Mouse (Mus musculus) hindbrain, embryonic 11.5 days (tissue): ENCODE results near the gene Ntn3. TPM values are rescaled to one million over a fixed set of nuclear protein-coding genes. Genes with fewer than 3 reads are reported as not detected.
A peak's percentile ranks its signal among the peaks of the same experiment; 100 is the strongest.

ENCODE experiments used
- ATAC-seq: fragments of 200-750 bp; cut with Nextera tagmentation; 2 replicates; pipeline ENCODE4 v1.8.0; 2017; ENCODE audit warnings: mild to moderate bottlenecking, moderate TSS enrichment, moderate library complexity; ENCODE audit not compliant: low FRiP score
- DNase-seq: peaks from one replicate; pipeline ENCODE4 v3.0.0-alpha.2; 2015; ENCODE audit warnings: low spot score
- H3K27ac ChIP-seq: fragments of 300-500 bp; sonication (generic); 2 replicates; pipeline ENCODE4 v1.5.1; 2014; ENCODE audit warnings: mild to moderate bottlenecking, low read depth, low read length
- H3K27me3 ChIP-seq: fragments of 300-500 bp; sonication (generic); 2 replicates; pipeline ENCODE4 v1.6.1; 2014; ENCODE audit warnings: mild to moderate bottlenecking, low read length, moderate library complexity, mixed read lengths; ENCODE audit not compliant: control insufficient read depth, insufficient read depth
- H3K36me3 ChIP-seq: fragments of 300-500 bp; sonication (generic); 2 replicates; pipeline ENCODE4 v1.6.1; 2014; ENCODE audit warnings: mild to moderate bottlenecking, low read length, moderate library complexity, mixed read lengths; ENCODE audit not compliant: control insufficient read depth, insufficient read depth
- H3K4me1 ChIP-seq: fragments of 300-500 bp; sonication (generic); replicated peaks from 2 replicates; pipeline ENCODE4 v1.6.1; 2014; ENCODE audit warnings: low read length, mixed read lengths; ENCODE audit not compliant: control insufficient read depth, insufficient read depth
- H3K4me2 ChIP-seq: fragments of 300-500 bp; sonication (generic); replicated peaks from 2 replicates; pipeline ENCODE4 v1.6.1; 2014; ENCODE audit warnings: mild to moderate bottlenecking, low read depth, low read length
- H3K4me3 ChIP-seq: fragments of 300-500 bp; sonication (generic); 2 replicates; pipeline ENCODE4 v1.5.1; 2014; ENCODE audit warnings: low read depth, low read length
- H3K9ac ChIP-seq: fragments of 300-500 bp; sonication (generic); 2 replicates; pipeline ENCODE4 v1.6.1; 2014; ENCODE audit warnings: low read depth, low read length
- H3K9me3 ChIP-seq: fragments of 300-500 bp; sonication (generic); 2 replicates; pipeline ENCODE4 v1.6.1; 2016; ENCODE audit warnings: low read length; ENCODE audit not compliant: control insufficient read depth
- WGBS: fragments of 180-500 bp; shearing (Covaris S2); extraction: QIAGEN DNeasy Blood & Tissue Kit; methylation state at CpG from one replicate; pipeline ENCODE4 v1.1.7; 2014; 5-methylcytosine and 5-hydroxymethylcytosine counted together
- polyA plus RNA-seq: library from polyadenylated mRNA; unstranded; fragments of >200 nt; fragmentation: Nextera tagmentation; extraction: Ambion mirVana; gene quantifications from 2 replicates; pipeline ENCODE4 v1.2.1, GENCODE M21; 2014

The Ntn3 gene
- polyA plus RNA-seq, 1 experiment from 2014 or later, result 5.0 TPM

DNA sequence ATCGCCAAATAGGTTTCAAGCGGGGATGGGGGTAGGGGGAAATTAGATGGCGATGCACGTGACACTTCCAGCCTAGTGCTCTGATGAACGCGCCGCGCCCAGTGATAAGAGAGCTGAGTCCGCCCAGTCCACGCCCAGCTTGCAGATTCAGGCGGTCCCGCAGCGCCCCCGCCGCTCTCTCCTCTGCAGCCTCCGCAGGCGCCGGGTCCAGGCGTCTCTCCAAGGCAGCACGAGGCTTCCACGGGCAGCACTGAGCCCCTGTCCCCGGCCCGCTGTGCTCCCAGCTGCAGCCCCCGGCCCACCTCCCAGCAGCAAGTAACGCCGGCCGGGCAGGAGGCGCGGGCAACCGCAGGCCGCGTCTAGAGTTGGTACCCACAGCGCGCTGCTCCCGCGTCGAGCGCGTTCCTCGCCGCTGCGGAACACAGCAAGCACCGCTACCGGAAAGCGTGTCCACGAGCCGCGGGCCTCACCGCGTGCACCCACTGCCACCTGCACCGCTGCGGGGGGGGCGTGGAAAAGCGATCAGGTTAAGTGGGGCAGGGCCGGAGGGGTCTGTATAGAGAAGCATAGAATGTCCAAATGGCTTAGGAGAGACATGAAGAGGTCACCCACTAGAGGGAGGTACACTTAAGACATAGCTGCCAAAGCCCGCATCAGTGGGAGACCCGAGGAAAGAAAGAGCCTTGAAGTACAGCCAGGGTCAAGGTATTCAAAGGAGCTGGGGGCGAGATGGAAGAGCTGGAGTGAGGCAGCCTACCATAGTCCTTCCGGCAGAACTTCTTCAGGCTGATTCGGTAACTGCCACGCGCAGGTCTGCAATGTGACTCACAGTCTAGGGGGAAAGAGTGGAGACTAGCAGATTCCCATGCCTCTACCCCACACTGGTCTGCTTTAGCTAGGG, 2.6 kb downstream of the Ntn3 start:
- Histone ChIP-seq H3K36me3 (no peaks in the 10 kb centered on the region), H3K9ac (peak overlapping the region; percentile 73), H3K27me3 (peaks cover 19% of the 10 kb centered on the region), H3K4me1 (peaks cover 29% of the 10 kb centered on the region), H3K9me3 (no peaks in the 10 kb centered on the region), H3K27ac (no peak overlapping the region), H3K4me3 (peak overlapping the region; percentile 66), H3K4me2 (peak overlapping the region; percentile 91)
- 5% methylated on average over 59 of the region's 62 CpGs for WGBS
- DNase-seq (peak; percentile 71), ATAC-seq (peak; percentile 28)

DNA sequence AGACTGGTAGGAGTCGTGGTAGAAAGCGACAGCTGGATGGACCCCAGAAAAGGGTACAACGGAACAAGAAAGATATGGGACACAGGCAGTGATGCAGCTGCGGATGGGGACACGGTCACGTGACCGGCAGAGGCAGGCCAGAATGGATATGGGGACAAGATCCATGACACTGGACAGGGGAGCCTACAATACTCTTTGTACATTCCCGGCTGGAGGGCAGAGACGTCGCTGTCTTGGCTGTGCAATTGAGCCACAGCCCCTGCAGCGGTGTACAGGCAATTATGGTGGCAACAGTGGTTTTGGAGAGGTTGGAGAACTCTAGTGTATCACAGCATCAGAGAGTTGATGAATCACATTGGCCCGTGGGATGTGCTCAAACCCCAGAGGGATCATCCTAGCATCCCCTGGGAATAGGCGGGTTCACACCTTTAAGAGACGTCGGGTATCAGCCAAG, 3.4 kb downstream of the Ntn3 start:
- peak; percentile 31 for ATAC-seq
- Histone ChIP-seq H3K9me3 (no peaks in the 10 kb centered on the region), H3K36me3 (no peaks in the 10 kb centered on the region), H3K27me3 (peaks cover 19% of the 10 kb centered on the region), H3K4me3 (peak overlapping the region; percentile 66), H3K4me2 (peak overlapping the region; percentile 91), H3K4me1 (peaks cover 26% of the 10 kb centered on the region), H3K27ac (peak overlapping the region; percentile 65), H3K9ac (peak overlapping the region; percentile 73)
- 6% methylated on average over 15 of the region's 15 CpGs for WGBS
- no peak for DNase-seq

DNA sequence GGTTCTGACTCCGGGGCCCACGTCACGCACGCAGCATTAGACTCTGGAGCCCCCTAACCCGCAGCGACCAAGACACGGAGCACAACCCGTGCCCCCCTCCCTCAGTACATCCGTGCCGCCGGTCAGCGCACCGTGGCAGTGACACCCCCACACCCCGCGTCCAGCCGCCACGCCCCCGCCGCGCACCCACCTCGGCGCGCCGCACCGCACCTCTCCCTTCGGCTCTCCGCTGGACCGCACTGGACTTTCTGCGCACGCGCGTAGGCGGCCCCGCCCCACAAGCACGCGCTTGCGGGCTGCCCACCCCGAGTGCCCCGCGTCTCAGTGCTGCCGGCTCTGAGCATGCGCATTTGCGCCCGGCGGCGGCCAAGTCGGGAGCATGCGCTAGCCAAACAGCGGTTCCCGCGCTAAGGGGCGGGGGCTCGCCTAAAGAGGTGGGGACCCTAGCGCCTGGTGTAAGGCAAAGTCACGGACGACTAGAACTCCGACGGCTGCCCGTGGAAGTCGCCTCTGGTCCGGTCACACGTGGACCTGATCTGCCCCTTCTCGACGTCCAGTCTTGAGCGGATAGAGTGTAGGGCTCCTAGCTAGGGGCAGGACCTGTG, 3.9 kb downstream of the Ntn3 start, which contains the start of gene Tbc1d24:
Gene Tbc1d24 (minus strand): TSS at position 279 of the 605 bp plus-strand sequence.
- Histone ChIP-seq H3K4me3 (peak within 1 kb of the TSS; percentile 66), H3K4me2 (peak within 1 kb of the TSS; percentile 91), H3K9ac (peak within 1 kb of the TSS; percentile 73), H3K4me1 (peaks cover 26% of the 10 kb centered on the region), H3K36me3 (no peaks in the 10 kb centered on the region), H3K27me3 (peaks cover 19% of the 10 kb centered on the region), H3K9me3 (no peaks in the 10 kb centered on the region), H3K27ac (peak within 1 kb of the TSS; percentile 65)
- ATAC-seq, result peak; percentile 74
- peak; percentile 98 for DNase-seq
- WGBS, result 1% methylated on average over 62 of the region's 65 CpGs

GRCm38 (mm10) chr17:24204846-24205245, 4.5 kb downstream of the Ntn3 start:
- Histone ChIP-seq H3K4me2 (peak overlapping the region; percentile 91), H3K4me1 (peaks cover 26% of the 10 kb centered on the region), H3K4me3 (peak overlapping the region; percentile 66), H3K27ac (no peak overlapping the region), H3K27me3 (peaks cover 19% of the 10 kb centered on the region), H3K36me3 (no peaks in the 10 kb centered on the region), H3K9me3 (no peaks in the 10 kb centered on the region), H3K9ac (peak overlapping the region; percentile 73)
- DNase-seq (no peak), ATAC-seq (no peak)
- WGBS, result 14% methylated on average over 7 of the region's 7 CpGs

DNA sequence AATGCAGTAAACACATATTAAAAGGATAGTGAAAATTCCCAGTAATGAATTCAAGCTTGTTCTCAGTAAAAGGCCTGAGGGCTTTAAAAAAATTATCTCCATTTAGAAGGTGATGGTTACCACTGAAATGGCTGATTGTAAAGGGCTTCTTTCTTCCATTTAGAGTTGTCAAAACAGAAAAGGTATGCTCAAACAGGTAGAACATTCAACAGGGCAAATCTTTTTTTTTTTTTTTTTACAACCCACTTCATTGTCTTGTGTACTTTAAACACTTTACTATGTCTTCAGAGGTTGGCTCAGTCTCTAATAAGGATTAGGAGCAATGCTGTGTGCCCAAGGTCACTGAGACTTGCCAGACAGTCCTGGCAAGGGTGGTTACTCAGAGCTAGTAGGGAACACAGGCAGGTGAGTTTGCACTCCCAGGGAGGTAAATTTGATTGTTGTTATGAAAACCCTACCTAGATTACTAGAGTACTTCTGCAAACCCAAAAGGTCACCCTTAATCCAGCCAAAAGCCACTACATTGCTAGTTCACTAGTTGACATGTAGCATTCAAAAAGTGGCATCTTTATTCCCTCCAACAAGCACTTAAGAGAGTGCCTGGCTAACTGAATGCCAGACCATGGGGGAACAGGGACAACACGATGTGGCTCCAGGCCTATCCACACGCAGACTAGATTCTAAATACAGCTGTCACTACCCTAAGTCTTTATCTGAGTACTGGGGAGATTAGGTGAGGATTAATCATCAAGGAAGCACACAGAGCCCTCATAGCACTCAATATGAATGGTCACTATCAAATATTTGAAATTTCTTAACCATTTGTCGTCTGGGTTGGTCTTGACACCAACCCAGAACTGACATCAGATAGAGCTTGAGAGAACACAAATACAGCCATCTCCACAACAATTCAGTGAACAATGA, 5.5 kb downstream of the Ntn3 start:
- peaks cover 18% of the 10 kb centered on the region for H3K4me1 ChIP-seq
- no peaks in the 10 kb centered on the region for H3K9me3 ChIP-seq
- no peak for ATAC-seq
- H3K4me2 ChIP-seq, result 0 out of 2 replicates have a peak overlapping the region, but pooled peaks have one; percentile 91
- no peaks in the 10 kb centered on the region for H3K36me3 ChIP-seq
- H3K9ac ChIP-seq, result no peak overlapping the region
- DNase-seq, result no peak
- H3K27ac ChIP-seq, result no peak overlapping the region
- H3K27me3 ChIP-seq, result peaks cover 19% of the 10 kb centered on the region
- 77% methylated on average over 3 of the region's 3 CpGs for WGBS
- no peak overlapping the region for H3K4me3 ChIP-seq

GRCm38 (mm10) chr17:24203068-24203467, 6.3 kb downstream of the Ntn3 start:
- H3K4me3 ChIP-seq, result no peak overlapping the region
- 0 out of 2 replicates have a peak overlapping the region, but pooled peaks have one; percentile 4 for H3K27ac ChIP-seq
- peaks cover 13% of the 10 kb centered on the region for H3K4me1 ChIP-seq
- H3K9me3 ChIP-seq, result no peaks in the 10 kb centered on the region
- H3K4me2 ChIP-seq, result no peak overlapping the region
- H3K27me3 ChIP-seq, result peaks cover 16% of the 10 kb centered on the region
- DNase-seq (no peak), ATAC-seq (no peak)
- 53% methylated on average over 4 of the region's 4 CpGs for WGBS
- no peaks in the 10 kb centered on the region for H3K36me3 ChIP-seq
- H3K9ac ChIP-seq, result no peak overlapping the region

DNA sequence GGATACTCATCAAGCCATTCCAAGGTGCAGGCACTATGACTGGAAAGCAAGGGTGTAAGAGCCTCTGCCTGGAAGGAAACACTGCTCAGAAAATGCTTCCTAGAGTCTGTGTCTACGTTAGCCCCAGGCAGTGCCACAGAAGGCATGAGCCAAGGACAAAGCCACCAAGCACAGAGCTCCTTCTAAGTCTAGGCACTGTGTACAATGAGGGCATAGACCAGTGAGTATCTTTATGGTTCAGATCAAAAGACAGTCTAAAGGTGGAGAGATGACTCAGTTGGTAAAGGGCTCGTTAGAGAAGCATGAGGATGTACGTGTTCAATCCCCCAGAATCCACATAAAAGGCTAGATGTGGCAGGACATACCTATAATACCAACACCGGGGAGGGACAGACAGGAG, 8.2 kb downstream of the Ntn3 start:
- H3K4me1 ChIP-seq, result peaks cover 6% of the 10 kb centered on the region
- no peak overlapping the region for H3K4me2 ChIP-seq
- H3K9me3 ChIP-seq, result no peaks in the 10 kb centered on the region
- H3K27ac ChIP-seq, result no peak overlapping the region
- peaks cover 2% of the 10 kb centered on the region; the same call in 1 of the 2 replicates for H3K27me3 ChIP-seq
- no peak overlapping the region for H3K9ac ChIP-seq
- DNase-seq (no peak), ATAC-seq (no peak)
- H3K36me3 ChIP-seq, result no peaks in the 10 kb centered on the region
- WGBS, result 86% methylated on average over 4 of the region's 4 CpGs
- H3K4me3 ChIP-seq, result no peak overlapping the region

DNA sequence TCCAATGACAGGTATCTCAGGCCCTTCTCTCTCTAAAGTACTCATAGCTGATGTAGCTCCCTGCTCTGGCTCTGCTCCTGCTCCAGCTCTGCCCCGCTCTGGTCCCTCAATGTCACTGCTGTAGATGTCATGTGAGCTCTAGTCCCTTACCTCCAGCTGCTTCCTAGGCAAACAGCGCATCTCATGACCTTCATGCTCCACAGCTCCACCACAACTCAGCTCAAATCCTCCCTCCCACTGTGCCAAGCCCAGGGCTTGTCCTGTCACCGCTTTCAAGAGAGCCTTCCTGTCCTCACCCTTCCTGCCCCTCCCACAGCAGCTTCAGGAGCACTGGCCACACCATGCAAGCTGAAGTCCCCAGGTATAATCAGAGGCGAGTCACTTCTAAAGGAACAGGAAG, 9.6 kb downstream of the Ntn3 start:
- DNase-seq (no peak), ATAC-seq (no peak)
- WGBS, result 70% methylated on average over 4 of the region's 4 CpGs
- H3K9ac ChIP-seq, result no peak overlapping the region
- 0 out of 2 replicates have a peak, but pooled peaks cover under 1% of the 10 kb centered on the region for H3K4me1 ChIP-seq
- H3K4me3 ChIP-seq, result no peak overlapping the region
- H3K36me3 ChIP-seq, result no peaks in the 10 kb centered on the region
- no peaks in the 10 kb centered on the region for H3K27me3 ChIP-seq
- no peak overlapping the region for H3K27ac ChIP-seq
- H3K4me2 ChIP-seq, result no peak overlapping the region
- no peaks in the 10 kb centered on the region for H3K9me3 ChIP-seq
